Mouse (Mus musculus) lung, embryonic 15.5 days (tissue): ENCODE data around the gene Grb10. TPM values are rescaled to one million over a fixed set of nuclear protein-coding genes. Genes with fewer than 3 reads are reported as not detected.

Experiments used
- ATAC-seq: fragments of 200-750 bp; cut with Nextera tagmentation; 2 replicates; pipeline ENCODE4 v1.8.0; 2017; ENCODE audit warnings: moderate number of reproducible peaks, borderline replicate concordance; ENCODE audit not compliant: low FRiP score, low TSS enrichment; ENCODE audit errors: extremely low read depth
- H3K27ac ChIP-seq: fragments of 300-500 bp; sonication (generic); 2 replicates; pipeline ENCODE4 v1.5.1; 2015; ENCODE audit warnings: moderate library complexity, mild to moderate bottlenecking, inconsistent platforms
- H3K27me3 ChIP-seq: fragments of 300-500 bp; sonication (generic); 2 replicates; pipeline ENCODE4 v1.6.1; 2015; ENCODE audit warnings: inconsistent platforms
- H3K36me3 ChIP-seq: fragments of 300-500 bp; sonication (generic); 2 replicates; pipeline ENCODE4 v1.6.1; 2015; ENCODE audit warnings: inconsistent platforms
- H3K4me1 ChIP-seq: fragments of 300-500 bp; sonication (generic); 2 replicates; pipeline ENCODE4 v1.6.1; 2015; ENCODE audit warnings: inconsistent platforms
- H3K4me2 ChIP-seq: fragments of 300-500 bp; sonication (generic); 2 replicates; pipeline ENCODE4 v1.6.1; 2015; ENCODE audit warnings: inconsistent platforms, mild to moderate bottlenecking, moderate library complexity
- H3K4me3 ChIP-seq: fragments of 300-500 bp; sonication (generic); 2 replicates; pipeline ENCODE4 v1.5.1; 2015; ENCODE audit warnings: mild to moderate bottlenecking, inconsistent platforms
- H3K9ac ChIP-seq: fragments of 300-500 bp; sonication (generic); 2 replicates; pipeline ENCODE4 v1.6.1; 2015; ENCODE audit warnings: inconsistent platforms
- H3K9me3 ChIP-seq: fragments of 300-500 bp; sonication (generic); 2 replicates; pipeline ENCODE4 v1.6.1; 2016; ENCODE audit warnings: inconsistent platforms
- WGBS: fragments of 180-500 bp; shearing (Covaris S2); methylation state at CpG from one replicate; pipeline ENCODE4 v1.1.7; 2015; 5-methylcytosine and 5-hydroxymethylcytosine counted together
- polyA plus RNA-seq: library from polyadenylated mRNA; unstranded; fragments of >200 nt; fragmentation: Nextera tagmentation; extraction: Ambion mirVana; gene quantifications from 2 replicates; pipeline ENCODE4 v1.2.1, GENCODE M21; 2015

The Grb10 gene
- polyA plus RNA-seq, 1 experiment from 2014 or later, result 600 TPM

DNA sequence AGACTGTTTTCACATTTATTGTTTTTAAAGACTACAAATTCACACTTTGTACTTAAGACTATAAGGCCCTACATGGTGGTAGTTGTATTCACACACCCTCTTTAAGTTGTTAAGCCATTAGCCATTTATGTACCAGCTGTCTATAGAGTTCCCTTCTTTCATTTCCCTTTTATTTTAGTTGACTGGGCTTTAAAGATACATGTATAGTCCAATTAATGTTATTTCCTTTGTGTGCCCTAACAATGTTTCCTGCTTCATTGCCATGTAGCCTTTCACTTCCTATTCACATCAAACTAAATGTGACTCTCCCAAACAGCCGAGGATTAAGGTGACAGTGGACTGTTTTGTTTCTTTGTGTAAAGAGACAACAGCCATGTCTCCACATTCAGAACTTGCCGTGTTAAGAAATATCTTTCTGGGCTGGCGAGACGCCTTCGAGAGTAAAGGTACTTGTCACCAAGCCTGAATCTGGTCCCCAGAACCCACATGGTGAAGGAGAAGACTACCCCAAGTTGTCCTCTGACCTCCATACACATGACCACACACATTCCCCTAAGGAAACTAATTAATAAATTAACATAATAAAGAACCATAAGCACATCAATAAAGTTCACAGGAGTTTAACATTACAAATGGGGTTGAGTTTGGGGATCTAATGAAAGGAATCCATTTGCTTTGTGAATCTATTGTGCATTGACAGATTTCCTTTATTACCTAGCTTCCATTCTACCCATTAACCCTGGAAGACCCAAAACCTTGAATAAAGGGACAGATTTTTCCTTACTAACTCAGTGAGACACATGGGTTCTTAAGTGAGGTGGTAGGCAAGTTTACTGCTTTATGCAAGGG lies 97.4 kb downstream of the Grb10 start:
- Histone ChIP-seq H3K4me1 (peaks cover 7% of the 10 kb centered on the region; the same call in 1 of the 2 replicates), H3K4me2 (no peak overlapping the region), H3K27ac (0 out of 2 replicates have a peak overlapping the region, but pooled peaks have one; percentile 61), H3K4me3 (no peak overlapping the region), H3K36me3 (peaks cover 70% of the 10 kb centered on the region), H3K27me3 (no peaks in the 10 kb centered on the region), H3K9ac (no peak overlapping the region), H3K9me3 (no peaks in the 10 kb centered on the region)
- WGBS, result 78% methylated on average over 5 of the region's 5 CpGs
- no peak for ATAC-seq

DNA sequence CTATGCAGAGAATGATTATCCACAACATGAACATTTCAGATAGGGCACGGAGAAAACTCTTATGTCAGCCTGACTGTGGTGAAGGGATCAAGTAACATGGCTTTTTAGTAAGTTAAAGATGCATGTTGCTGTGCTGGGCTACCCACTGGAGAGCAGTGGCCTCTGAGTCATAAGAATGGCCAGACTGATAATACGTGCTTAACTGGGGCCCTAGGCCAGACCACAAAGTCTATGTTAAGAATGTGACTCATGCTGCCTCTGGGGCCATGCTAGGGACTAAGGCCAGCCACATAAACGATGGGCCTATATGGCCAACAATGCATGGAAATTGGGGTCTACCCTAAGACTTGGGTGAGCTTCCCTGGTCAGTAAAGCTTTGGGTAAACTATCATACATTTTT lies 98.9 kb downstream of the Grb10 start:
- Histone ChIP-seq H3K9me3 (no peaks in the 10 kb centered on the region), H3K4me3 (no peak overlapping the region), H3K9ac (no peak overlapping the region), H3K27ac (no peak overlapping the region), H3K4me1 (peaks cover 7% of the 10 kb centered on the region; the same call in 1 of the 2 replicates), H3K27me3 (no peaks in the 10 kb centered on the region), H3K4me2 (no peak overlapping the region), H3K36me3 (peaks cover 70% of the 10 kb centered on the region)
- ATAC-seq, result no peak
- 58% methylated on average over 3 of the region's 3 CpGs for WGBS

- Histone ChIP-seq H3K27ac (no peak overlapping the region), H3K27me3 (no peaks in the 10 kb centered on the region)
Observed at GRCm38 (mm10) chr11:11938591-11938990, 99.9 kb downstream of the Grb10 start.

DNA sequence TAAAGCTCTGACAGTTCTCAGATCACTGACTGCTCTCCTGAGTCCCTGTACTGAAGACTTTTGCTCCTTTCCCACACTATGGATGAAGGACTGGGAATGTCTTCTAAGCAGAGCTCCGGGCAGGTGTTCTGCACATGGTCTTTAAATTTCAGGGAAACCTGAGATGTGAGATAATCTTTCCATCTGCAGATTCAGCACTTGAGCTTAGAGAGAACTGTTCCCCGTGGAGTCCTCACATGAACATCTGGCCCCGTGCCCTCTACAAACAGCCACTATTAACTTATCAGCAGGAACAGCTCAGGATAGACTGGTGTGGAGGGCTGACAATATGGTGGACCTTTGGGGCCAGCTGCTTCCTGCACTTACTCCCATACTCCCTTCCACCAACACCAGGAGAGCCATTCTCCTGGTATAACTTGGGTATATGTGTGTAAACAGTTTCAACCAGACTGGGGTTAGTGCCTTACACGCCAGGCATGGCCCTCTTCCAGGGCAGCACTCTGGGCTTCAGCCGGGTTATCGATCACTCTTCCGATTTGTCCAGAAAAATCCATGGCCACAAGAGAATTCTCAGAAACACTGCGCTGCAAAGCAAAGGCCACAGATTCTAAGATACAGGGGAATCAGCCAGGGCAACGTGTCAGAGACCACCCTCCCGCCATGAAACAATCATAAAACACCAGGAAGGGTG lies 101.0 kb downstream of the Grb10 start:
- ATAC-seq, result no peak

More at GRCm38 (mm10) chr11:11938591-11938990, 99.9 kb downstream of the Grb10 start:
- no peaks in the 10 kb centered on the region for H3K9me3 ChIP-seq
- WGBS, result 82% methylated on average over 1 of the region's 1 CpGs
- H3K9ac ChIP-seq, result no peak overlapping the region
- no peak for ATAC-seq
- H3K36me3 ChIP-seq, result peaks cover 70% of the 10 kb centered on the region
- H3K4me3 ChIP-seq, result no peak overlapping the region
- peaks cover 7% of the 10 kb centered on the region; the same call in 1 of the 2 replicates for H3K4me1 ChIP-seq
- no peak overlapping the region for H3K4me2 ChIP-seq

DNA sequence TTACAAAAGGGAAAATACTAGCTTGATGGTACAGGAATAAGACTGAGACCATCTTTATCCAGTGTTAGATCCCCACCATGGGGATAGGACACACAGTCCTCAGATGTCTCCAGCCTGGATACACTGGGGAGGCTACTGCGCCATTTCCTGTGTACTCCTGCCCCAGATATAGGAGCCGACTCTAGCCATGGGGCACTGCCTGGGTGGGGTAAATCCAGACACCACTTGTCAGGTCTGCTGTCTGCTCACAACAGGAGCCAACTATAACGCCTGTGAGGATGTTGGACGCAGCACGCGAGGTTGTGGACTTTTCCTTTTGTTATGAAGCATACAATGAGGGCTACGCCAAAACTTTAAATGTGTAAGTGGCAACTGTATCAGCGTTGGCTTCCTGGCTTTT lies 103.7 kb downstream of the Grb10 start:
- peaks cover 12% of the 10 kb centered on the region; the same call in 1 of the 2 replicates for H3K4me1 ChIP-seq
- H3K36me3 ChIP-seq, result peaks cover 88% of the 10 kb centered on the region
- no peak overlapping the region for H3K4me3 ChIP-seq
- no peak overlapping the region for H3K9ac ChIP-seq
- no peak for ATAC-seq
- peak overlapping the region; percentile 31; the same call in 1 of the 2 replicates for H3K27ac ChIP-seq
- no peak overlapping the region for H3K4me2 ChIP-seq
- no peaks in the 10 kb centered on the region for H3K27me3 ChIP-seq
- 65% methylated on average over 8 of the region's 8 CpGs for WGBS
- H3K9me3 ChIP-seq, result no peaks in the 10 kb centered on the region

More for the DNA sequence above, 101.0 kb downstream of the Grb10 start:
- H3K4me1 ChIP-seq, result peaks cover 8% of the 10 kb centered on the region
- no peak overlapping the region for H3K4me2 ChIP-seq
- no peaks in the 10 kb centered on the region for H3K27me3 ChIP-seq
- H3K4me3 ChIP-seq, result no peak overlapping the region
- 77% methylated on average over 10 of the region's 10 CpGs for WGBS
- no peak overlapping the region for H3K9ac ChIP-seq
- no peaks in the 10 kb centered on the region for H3K9me3 ChIP-seq
- H3K27ac ChIP-seq, result no peak overlapping the region
- peaks cover 73% of the 10 kb centered on the region for H3K36me3 ChIP-seq

GRCm38 (mm10) chr11:11932102-11932789 lies 106.2 kb downstream of the Grb10 start:
- H3K4me3 ChIP-seq, result no peak overlapping the region
- no peaks in the 10 kb centered on the region for H3K27me3 ChIP-seq
- H3K4me2 ChIP-seq, result no peak overlapping the region
- peaks cover 12% of the 10 kb centered on the region; the same call in 1 of the 2 replicates for H3K4me1 ChIP-seq
- H3K9ac ChIP-seq, result no peak overlapping the region
- ATAC-seq, result peak; percentile 13; the same call in 1 of the 2 replicates
- peaks cover 71% of the 10 kb centered on the region for H3K36me3 ChIP-seq
- H3K27ac ChIP-seq, result no peak overlapping the region; the same call in 1 of the 2 replicates
- 51% methylated on average over 11 of the region's 11 CpGs for WGBS
- no peaks in the 10 kb centered on the region for H3K9me3 ChIP-seq

DNA sequence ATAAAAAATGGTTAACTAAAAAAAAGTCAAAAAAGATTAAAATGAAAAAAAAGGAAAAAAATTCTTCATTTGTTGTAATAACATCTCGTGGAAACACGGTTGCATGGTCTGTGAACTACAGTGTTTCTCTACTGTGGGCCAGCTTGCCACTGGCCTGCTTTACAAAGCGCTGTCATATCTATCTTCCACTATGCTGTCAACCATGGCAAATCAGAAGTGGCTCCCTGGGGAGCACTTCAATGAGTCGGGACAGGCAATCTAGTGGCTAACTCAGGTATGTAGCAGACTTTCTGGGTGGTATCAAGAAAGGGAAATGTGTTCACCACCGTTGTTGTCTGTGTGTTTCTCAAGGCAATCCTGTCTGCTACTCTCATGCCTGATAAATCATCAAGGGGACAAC lies 106.8 kb downstream of the Grb10 start:
- Histone ChIP-seq H3K27me3 (no peaks in the 10 kb centered on the region), H3K9ac (no peak overlapping the region), H3K4me3 (no peak overlapping the region), H3K4me2 (no peak overlapping the region), H3K4me1 (peaks cover 12% of the 10 kb centered on the region; the same call in 1 of the 2 replicates), H3K36me3 (peaks cover 66% of the 10 kb centered on the region), H3K9me3 (no peaks in the 10 kb centered on the region), H3K27ac (no peak overlapping the region; the same call in 1 of the 2 replicates)
- ATAC-seq, result no peak
- WGBS, result 65% methylated on average over 5 of the region's 5 CpGs

GRCm38 (mm10) chr11:11930527-11930926 lies 108.0 kb downstream of the Grb10 start:
- no peak overlapping the region for H3K9ac ChIP-seq
- no peaks in the 10 kb centered on the region for H3K27me3 ChIP-seq
- 77% methylated on average over 11 of the region's 11 CpGs for WGBS
- peaks cover 12% of the 10 kb centered on the region; the same call in 1 of the 2 replicates for H3K4me1 ChIP-seq
- no peaks in the 10 kb centered on the region for H3K9me3 ChIP-seq
- no peak for ATAC-seq
- H3K4me3 ChIP-seq, result no peak overlapping the region
- H3K36me3 ChIP-seq, result peaks cover 56% of the 10 kb centered on the region
- H3K27ac ChIP-seq, result no peak overlapping the region
- H3K4me2 ChIP-seq, result no peak overlapping the region

- H3K27me3 ChIP-seq, result no peaks in the 10 kb centered on the region
- peaks cover 12% of the 10 kb centered on the region; the same call in 1 of the 2 replicates for H3K4me1 ChIP-seq
- H3K4me3 ChIP-seq, result no peak overlapping the region
- H3K9me3 ChIP-seq, result no peaks in the 10 kb centered on the region
- no peak for ATAC-seq
- H3K27ac ChIP-seq, result no peak overlapping the region
- 88% methylated on average over 3 of the region's 3 CpGs for WGBS
- H3K4me2 ChIP-seq, result no peak overlapping the region
- no peak overlapping the region for H3K9ac ChIP-seq
- peaks cover 41% of the 10 kb centered on the region for H3K36me3 ChIP-seq
Observed at GRCm38 (mm10) chr11:11929059-11929458, 109.4 kb downstream of the Grb10 start.

DNA sequence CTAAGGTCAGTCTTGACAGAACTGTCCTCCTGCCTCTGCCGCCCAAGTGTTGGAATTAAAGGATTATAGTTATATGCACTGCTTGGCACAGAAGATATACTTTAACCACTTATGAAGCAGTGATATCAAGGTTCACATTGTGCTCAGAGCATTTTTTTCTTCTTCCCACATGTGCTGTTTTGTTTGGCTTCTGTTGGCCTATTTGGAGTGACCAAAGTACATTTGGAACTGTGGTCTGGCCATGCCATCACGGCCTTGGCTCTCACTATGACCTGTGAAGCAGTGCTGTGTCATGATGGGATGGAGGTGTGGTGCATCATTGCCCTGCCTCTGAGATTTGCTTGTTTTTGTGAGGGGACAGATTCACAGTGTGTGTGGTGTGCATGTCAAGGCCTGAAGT lies 109.9 kb downstream of the Grb10 start:
- H3K4me3 ChIP-seq, result no peak overlapping the region
- 83% methylated on average over 2 of the region's 2 CpGs for WGBS
- no peak for ATAC-seq
- H3K9me3 ChIP-seq, result no peaks in the 10 kb centered on the region
- peaks cover 37% of the 10 kb centered on the region for H3K36me3 ChIP-seq
- H3K9ac ChIP-seq, result no peak overlapping the region
- H3K4me1 ChIP-seq, result peaks cover 12% of the 10 kb centered on the region; the same call in 1 of the 2 replicates
- no peak overlapping the region for H3K27ac ChIP-seq
- H3K4me2 ChIP-seq, result no peak overlapping the region
- no peaks in the 10 kb centered on the region for H3K27me3 ChIP-seq

DNA sequence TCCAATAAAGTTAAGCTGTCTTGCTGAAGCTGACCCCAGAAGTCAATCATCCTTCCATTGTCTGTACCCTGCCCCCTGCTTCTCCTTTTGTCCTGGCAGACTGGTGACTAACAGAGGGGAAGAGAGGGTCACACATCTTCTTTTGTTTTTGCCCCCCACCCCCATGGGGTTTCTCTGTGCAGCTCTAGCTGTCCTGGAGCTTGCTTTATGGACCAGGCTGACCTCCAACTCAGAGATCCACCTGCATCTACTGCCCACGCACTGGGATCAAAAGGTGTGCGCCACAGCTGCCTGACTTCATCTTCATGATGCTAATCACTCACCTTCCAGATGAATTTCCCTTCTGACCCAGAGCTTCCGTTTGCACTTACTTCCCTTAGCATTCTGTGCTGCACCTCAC lies 114.6 kb downstream of the Grb10 start:
- no peak for ATAC-seq
- no peak overlapping the region for H3K4me2 ChIP-seq
- no peaks in the 10 kb centered on the region; the same call in 1 of the 2 replicates for H3K36me3 ChIP-seq
- H3K27me3 ChIP-seq, result no peaks in the 10 kb centered on the region
- H3K27ac ChIP-seq, result no peak overlapping the region
- 66% methylated on average over 3 of the region's 3 CpGs for WGBS
- no peak overlapping the region for H3K4me3 ChIP-seq
- no peaks in the 10 kb centered on the region for H3K9me3 ChIP-seq
- H3K4me1 ChIP-seq, result no peaks in the 10 kb centered on the region
- no peak overlapping the region for H3K9ac ChIP-seq
